In the genomic region with DNA sequence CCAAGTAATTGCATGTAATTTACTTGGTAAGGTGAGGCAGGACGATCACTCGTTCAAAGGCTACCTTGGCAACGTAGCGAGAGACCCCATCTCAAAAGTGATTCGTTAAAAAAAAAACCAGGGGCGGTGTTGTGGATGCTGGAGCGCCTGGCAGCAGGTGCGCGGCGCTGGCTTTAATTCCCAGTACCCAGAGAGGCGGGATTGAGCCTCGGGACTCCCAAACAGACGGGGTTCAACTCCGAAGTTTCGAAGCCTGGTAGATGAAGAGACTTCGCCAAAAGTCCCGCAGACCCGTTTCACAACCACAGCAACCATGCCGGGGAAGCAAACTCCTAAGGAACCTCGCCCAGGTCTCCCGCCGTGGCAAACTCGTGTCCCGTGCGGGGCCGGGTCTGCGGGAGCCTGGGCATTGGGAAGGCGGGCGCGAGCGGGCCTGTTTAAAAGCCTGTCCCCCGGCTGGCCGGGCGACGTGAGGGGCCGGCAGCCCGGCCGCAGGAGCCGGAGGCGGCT, we compare ENCODE assay signal across 8 mouse cellular contexts. TPM values are rescaled to one million over a fixed set of nuclear protein-coding genes. Genes with fewer than 3 reads are reported as not detected.
DNase-seq lines count a peak whose midpoint lies in the region; ATAC-seq and TF ChIP-seq lines count a peak whose summit lies in the region.

No protein-coding gene starts in this region.

- H3K4me3 ChIP-seq in kidney, embryonic 14.5 days (ENCODE audit: low read length), result peak overlapping the region; percentile 81
- peak overlapping the region; percentile 81 for H3K4me3 ChIP-seq in ES-Bruce4 (ENCODE audit: low read depth, low read length)
- H3K4me3 ChIP-seq in cortical plate, adult 2 months (ENCODE audit: insufficient read depth, low read length), result peak overlapping the region; percentile 68
- H3K4me3 ChIP-seq in hindbrain, embryonic 13.5 days, result peak overlapping the region; percentile 88
- H3K4me3 ChIP-seq in liver, embryonic 15.5 days (replicated peaks), result peak overlapping the region; percentile 76

- no peaks in the 10 kb centered on the region for H3K27me3 ChIP-seq in kidney, embryonic 14.5 days (ENCODE audit: control insufficient read depth, insufficient read depth, low read length)
- no peaks in the 10 kb centered on the region for H3K27me3 ChIP-seq in ES-Bruce4 (ENCODE audit: control insufficient read depth, insufficient read depth, low read length, poor library complexity, severe bottlenecking)
- no peaks in the 10 kb centered on the region for H3K27me3 ChIP-seq in hindbrain, embryonic 13.5 days
- no peaks in the 10 kb centered on the region for H3K27me3 ChIP-seq in liver, embryonic 15.5 days

- peak overlapping the region; percentile 87 for H3K9ac ChIP-seq in kidney, embryonic 14.5 days (ENCODE audit: low read depth, low read length)
- H3K9ac ChIP-seq in ES-Bruce4 (ENCODE audit: low read depth, poor library complexity, severe bottlenecking), result peak overlapping the region; percentile 99
- H3K9ac ChIP-seq in hindbrain, embryonic 13.5 days, result peak overlapping the region; percentile 90
- H3K9ac ChIP-seq in liver, embryonic 15.5 days, result peak overlapping the region; percentile 72

- TF ChIP-seq EP300 in ES-Bruce4 (IDR thresholded peaks at IDR 0.05; ENCODE audit: insufficient read depth, low read depth, low read length), result no peak

- TF ChIP-seq POLR2A in ES-Bruce4 (IDR thresholded peaks at IDR 0.05; ENCODE audit: insufficient read depth, low read length), result no peak
- TF ChIP-seq POLR2A in cortical plate, adult 2 months (IDR thresholded peaks at IDR 0.05; ENCODE audit: extremely low read depth, insufficient read depth, low read length), result no peak

- 0% methylated on average over 30 of the region's 40 CpGs for WGBS in kidney, embryonic 14.5 days
- WGBS in hindbrain, embryonic 13.5 days, result under 1% methylated on average over 38 of the region's 40 CpGs
- WGBS in liver, embryonic 15.5 days (ENCODE audit: insufficient replicate concordance), result under 1% methylated on average over 40 of the region's 40 CpGs

- no peaks in the 10 kb centered on the region for H3K9me3 ChIP-seq in kidney, embryonic 14.5 days (ENCODE audit: control insufficient read depth, low read length)
- no peaks in the 10 kb centered on the region for H3K9me3 ChIP-seq in ES-Bruce4 (replicated peaks; ENCODE audit: control insufficient read depth, insufficient read depth, low read length, poor library complexity, severe bottlenecking)
- H3K9me3 ChIP-seq in hindbrain, embryonic 13.5 days, result no peaks in the 10 kb centered on the region
- no peaks in the 10 kb centered on the region for H3K9me3 ChIP-seq in liver, embryonic 15.5 days (replicated peaks)

- H3K27ac ChIP-seq in kidney, embryonic 14.5 days (ENCODE audit: low read depth, low read length), result 0 out of 2 replicates have a peak overlapping the region, but pooled peaks have one; percentile 37
- peak overlapping the region; percentile 20; the same call in 1 of the 2 replicates for H3K27ac ChIP-seq in ES-Bruce4 (ENCODE audit: insufficient read depth, low read length)
- H3K27ac ChIP-seq in cortical plate, adult 2 months (ENCODE audit: insufficient read depth, low read length), result peak overlapping the region; percentile 73; the same call in 1 of the 2 replicates
- H3K27ac ChIP-seq in hindbrain, embryonic 13.5 days, result peak overlapping the region; percentile 91
- H3K27ac ChIP-seq in liver, embryonic 15.5 days (replicated peaks), result peak overlapping the region; percentile 78

- peaks cover 3% of the 10 kb centered on the region; the same call in 1 of the 2 replicates for H3K36me3 ChIP-seq in kidney, embryonic 14.5 days (ENCODE audit: control insufficient read depth, insufficient read depth, low read length)
- H3K36me3 ChIP-seq in ES-Bruce4 (ENCODE audit: control insufficient read depth, insufficient read depth, low read length, poor library complexity, severe bottlenecking), result peaks cover 4% of the 10 kb centered on the region
- H3K36me3 ChIP-seq in hindbrain, embryonic 13.5 days, result 0 out of 2 replicates have a peak, but pooled peaks cover 5% of the 10 kb centered on the region
- no peaks in the 10 kb centered on the region for H3K36me3 ChIP-seq in liver, embryonic 15.5 days (replicated peaks)

- no peaks in the 10 kb centered on the region for H3K4me1 ChIP-seq in kidney, embryonic 14.5 days (ENCODE audit: control insufficient read depth, insufficient read depth, low read length)
- H3K4me1 ChIP-seq in ES-Bruce4 (ENCODE audit: control insufficient read depth, insufficient read depth, low read length), result peaks cover 2% of the 10 kb centered on the region
- H3K4me1 ChIP-seq in cortical plate, adult 2 months (ENCODE audit: control insufficient read depth, insufficient read depth, low read length), result peaks cover 4% of the 10 kb centered on the region; the same call in 1 of the 2 replicates
- peaks cover 23% of the 10 kb centered on the region for H3K4me1 ChIP-seq in hindbrain, embryonic 13.5 days (replicated peaks)
- H3K4me1 ChIP-seq in liver, embryonic 15.5 days (replicated peaks), result peaks cover 28% of the 10 kb centered on the region

- TF ChIP-seq CTCF in ES-Bruce4 (IDR thresholded peaks at IDR 0.05; ENCODE audit: low read depth, low read length), result no peak
- no peak for TF ChIP-seq CTCF in cortical plate, adult 2 months (IDR thresholded peaks at IDR 0.05; ENCODE audit: extremely low read depth, insufficient read depth, low read length)

- peak overlapping the region; percentile 83 for H3K4me2 ChIP-seq in kidney, embryonic 14.5 days (replicated peaks; ENCODE audit: low read depth, low read length)
- peak overlapping the region; percentile 82 for H3K4me2 ChIP-seq in hindbrain, embryonic 13.5 days
- H3K4me2 ChIP-seq in liver, embryonic 15.5 days, result peak overlapping the region; percentile 98

- no peak for DNase-seq in kidney, adult 11 months
- peak; percentile 16 for DNase-seq in right cerebral cortex, postnatal 14 days
- DNase-seq in ovary, postnatal 10 days (ENCODE audit: low spot score), result no peak

- ATAC-seq in kidney, embryonic 14.5 days (ENCODE audit: low FRiP score, low TSS enrichment), result peak; percentile 28
- peak; percentile 21 for ATAC-seq in hindbrain, embryonic 13.5 days (ENCODE audit: low FRiP score)
- ATAC-seq in liver, embryonic 15.5 days (ENCODE audit: insufficient read depth), result no peak

RNA-seq across cellular contexts. Expression of gene Dnajc21, which starts 0.6 kb away (rescaled TPM):
- 17.1 and 20.3 TPM in 2 replicates for polyA plus RNA-seq in kidney, embryonic 14.5 days (2014; fragmentation: Nextera tagmentation; extraction: Ambion mirVana)
- polyA plus RNA-seq in ES-Bruce4 (2011; ENCODE audit: insufficient read depth, insufficient read length, low read depth, missing spikeins), result 125 and 133 TPM in 2 replicates
- 25.0 and 28.3 TPM in 2 replicates for polyA plus RNA-seq in cortical plate, adult 2 months (2012; rRNA removed)
- 7.8 and 9.0 TPM in 2 replicates for polyA plus RNA-seq in hindbrain, embryonic 13.5 days (2015; fragmentation: Nextera tagmentation; extraction: Ambion mirVana)
- 4.9 and 5.0 TPM in 2 replicates for polyA plus RNA-seq in liver, embryonic 15.5 days (2015; fragmentation: Nextera tagmentation; extraction: Ambion mirVana)

RNA-seq across cellular contexts. Expression of gene Brix1, which starts 16.1 kb away (rescaled TPM):
- polyA plus RNA-seq in kidney, embryonic 14.5 days (2014; fragmentation: Nextera tagmentation; extraction: Ambion mirVana), result 127 and 165 TPM in 2 replicates
- 188 and 191 TPM in 2 replicates for polyA plus RNA-seq in ES-Bruce4 (2011; ENCODE audit: insufficient read depth, insufficient read length, low read depth, missing spikeins)
- 11.3 and 11.8 TPM in 2 replicates for polyA plus RNA-seq in cortical plate, adult 2 months (2012; rRNA removed)
- polyA plus RNA-seq in hindbrain, embryonic 13.5 days (2015; fragmentation: Nextera tagmentation; extraction: Ambion mirVana), result 64.9 and 70.0 TPM in 2 replicates
- 39.7 and 53.6 TPM in 2 replicates for polyA plus RNA-seq in liver, embryonic 15.5 days (2015; fragmentation: Nextera tagmentation; extraction: Ambion mirVana)

RNA-seq across cellular contexts. Expression of gene Rad1, which starts 16.1 kb away (rescaled TPM):
- 25.3 and 29.1 TPM in 2 replicates for polyA plus RNA-seq in kidney, embryonic 14.5 days (2014; fragmentation: Nextera tagmentation; extraction: Ambion mirVana)
- 44.5 and 50.5 TPM in 2 replicates for polyA plus RNA-seq in ES-Bruce4 (2011; ENCODE audit: insufficient read depth, insufficient read length, low read depth, missing spikeins)
- polyA plus RNA-seq in cortical plate, adult 2 months (2012; rRNA removed), result 15.1 and 16.0 TPM in 2 replicates
- polyA plus RNA-seq in hindbrain, embryonic 13.5 days (2015; fragmentation: Nextera tagmentation; extraction: Ambion mirVana), result 26.0 and 29.4 TPM in 2 replicates
- polyA plus RNA-seq in liver, embryonic 15.5 days (2015; fragmentation: Nextera tagmentation; extraction: Ambion mirVana), result 14.2 and 15.3 TPM in 2 replicates

Comparison
In these comparisons a context has a peak if more than half of its experiments do, and no peak if none do; other contexts are left out.
1. H3K27ac ChIP-seq: peak in every context shown above with its lines; median percentile 91 in hindbrain, embryonic 13.5 days; 78 in liver, embryonic 15.5 days; 73 in cortical plate, adult 2 months; 37 in kidney, embryonic 14.5 days; 20 in ES-Bruce4.